Mouse (Mus musculus): ENCODE data around the gene Parp16. TPM values are rescaled to one million over a fixed set of nuclear protein-coding genes. Genes with fewer than 3 reads are reported as not detected.

The Parp16 gene
- polyA plus RNA-seq, 1 experiment from 2014 or later, result 8.6 TPM

DNA sequence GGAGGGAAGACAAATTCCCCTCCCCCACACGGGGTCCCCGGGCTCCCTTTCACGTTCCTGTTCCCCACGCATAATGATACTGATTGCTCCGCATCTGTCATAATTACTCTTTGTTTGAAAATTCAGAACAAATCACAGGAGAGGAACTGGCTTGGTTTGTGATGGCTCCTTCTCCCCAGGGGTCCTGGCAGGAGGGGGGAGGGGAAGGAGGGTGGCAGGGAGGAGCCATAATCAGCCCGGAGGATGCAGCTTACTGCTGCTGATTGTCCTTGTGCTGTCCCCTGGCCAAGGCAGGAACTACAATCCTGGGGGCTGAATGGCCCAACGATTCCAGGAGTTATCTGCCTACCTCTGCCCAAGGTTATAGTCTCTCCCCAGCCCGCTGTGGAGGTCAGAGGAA, 38.5 kb upstream of the Parp16 start:
- DNase-seq (ENCODE audit: low spot score) (no peak), ATAC-seq (replicated peaks; ENCODE audit: low FRiP score, low read depth) (no peak)
- H3K4me3 ChIP-seq (replicated peaks; ENCODE audit: low read depth, low read length), result no peak overlapping the region
- 0 out of 2 replicates have a peak overlapping the region, but pooled peaks have one; percentile 21 for H3K4me2 ChIP-seq (ENCODE audit: low read length)
- no peak overlapping the region for H3K27ac ChIP-seq
- H3K9me3 ChIP-seq (replicated peaks; ENCODE audit: low read length), result no peaks in the 10 kb centered on the region
- H3K27me3 ChIP-seq (ENCODE audit: insufficient read depth, low read length), result no peaks in the 10 kb centered on the region
- peaks cover 36% of the 10 kb centered on the region for H3K4me1 ChIP-seq (replicated peaks; ENCODE audit: insufficient read depth, low read length)
- no peak for TF ChIP-seq CTCF (IDR thresholded peaks at IDR 0.05; ENCODE audit: low read depth)
- 6% methylated on average over 8 of the region's 8 CpGs for WGBS
- no peak overlapping the region for H3K9ac ChIP-seq (ENCODE audit: low read depth, low read length)
- H3K36me3 ChIP-seq (ENCODE audit: insufficient read depth, low read length), result no peaks in the 10 kb centered on the region

- 60% methylated on average over 6 of the region's 6 CpGs for WGBS
- no peak for ATAC-seq (replicated peaks; ENCODE audit: low FRiP score, low read depth)
Observed at GRCm38 (mm10) chr9:65157631-65158030, 37.5 kb upstream of the Parp16 start.

DNA sequence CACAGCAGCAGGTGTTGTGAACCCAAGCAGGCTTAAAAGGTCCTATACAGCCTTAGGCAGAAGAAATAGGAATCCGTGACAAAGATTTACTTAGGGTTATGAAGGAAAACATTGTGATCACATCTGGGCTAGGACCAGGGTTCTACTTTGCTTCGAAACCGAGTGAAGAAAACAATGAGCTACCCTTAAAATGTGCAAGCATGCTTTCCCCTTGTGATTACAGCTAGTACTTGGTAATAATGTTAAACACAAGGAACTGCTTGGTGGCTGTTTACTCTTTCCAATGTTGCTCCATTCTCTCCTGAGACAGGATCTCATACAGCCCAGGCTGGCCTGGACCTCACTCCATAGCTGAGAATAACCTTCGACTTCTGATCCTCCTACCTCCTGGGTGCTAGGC, 34.0 kb upstream of the Parp16 start:
- no peak for TF ChIP-seq CTCF (IDR thresholded peaks at IDR 0.05; ENCODE audit: low read depth)
- Histone ChIP-seq H3K4me3 (replicated peaks; ENCODE audit: low read depth, low read length) (no peak overlapping the region), H3K27ac (no peak overlapping the region), H3K4me2 (ENCODE audit: low read length) (no peak overlapping the region), H3K9me3 (replicated peaks; ENCODE audit: low read length) (no peaks in the 10 kb centered on the region), H3K9ac (ENCODE audit: low read depth, low read length) (no peak overlapping the region), H3K27me3 (ENCODE audit: insufficient read depth, low read length) (peaks cover 10% of the 10 kb centered on the region), H3K36me3 (ENCODE audit: insufficient read depth, low read length) (no peaks in the 10 kb centered on the region), H3K4me1 (replicated peaks; ENCODE audit: insufficient read depth, low read length) (peaks cover 25% of the 10 kb centered on the region; the same call in 1 of the 2 replicates)
- DNase-seq (ENCODE audit: low spot score), result no peak
- no peak for ATAC-seq (replicated peaks; ENCODE audit: low FRiP score, low read depth)
- 81% methylated on average over 4 of the region's 4 CpGs for WGBS

More at GRCm38 (mm10) chr9:65157631-65158030, 37.5 kb upstream of the Parp16 start:
- TF ChIP-seq CTCF (IDR thresholded peaks at IDR 0.05; ENCODE audit: low read depth), result no peak
- no peak overlapping the region for H3K9ac ChIP-seq (ENCODE audit: low read depth, low read length)
- H3K4me2 ChIP-seq (ENCODE audit: low read length), result no peak overlapping the region
- H3K4me3 ChIP-seq (replicated peaks; ENCODE audit: low read depth, low read length), result no peak overlapping the region
- H3K27ac ChIP-seq, result no peak overlapping the region
- H3K9me3 ChIP-seq (replicated peaks; ENCODE audit: low read length), result no peaks in the 10 kb centered on the region
- no peak for DNase-seq (ENCODE audit: low spot score)
- no peaks in the 10 kb centered on the region for H3K36me3 ChIP-seq (ENCODE audit: insufficient read depth, low read length)
- H3K4me1 ChIP-seq (replicated peaks; ENCODE audit: insufficient read depth, low read length), result peaks cover 39% of the 10 kb centered on the region
- peaks cover 5% of the 10 kb centered on the region; the same call in 1 of the 2 replicates for H3K27me3 ChIP-seq (ENCODE audit: insufficient read depth, low read length)

- Histone ChIP-seq H3K9me3 (replicated peaks; ENCODE audit: low read length) (no peaks in the 10 kb centered on the region), H3K9ac (ENCODE audit: low read depth, low read length) (no peak overlapping the region), H3K36me3 (ENCODE audit: insufficient read depth, low read length) (no peaks in the 10 kb centered on the region), H3K4me2 (ENCODE audit: low read length) (no peak overlapping the region), H3K27ac (no peak overlapping the region), H3K4me1 (replicated peaks; ENCODE audit: insufficient read depth, low read length) (peaks cover 18% of the 10 kb centered on the region; the same call in 1 of the 2 replicates), H3K4me3 (replicated peaks; ENCODE audit: low read depth, low read length) (no peak overlapping the region), H3K27me3 (ENCODE audit: insufficient read depth, low read length) (peaks cover 10% of the 10 kb centered on the region)
- WGBS, result 61% methylated on average over 8 of the region's 8 CpGs
- ATAC-seq (replicated peaks; ENCODE audit: low FRiP score, low read depth) (no peak), DNase-seq (ENCODE audit: low spot score) (no peak)
- no peak for TF ChIP-seq CTCF (IDR thresholded peaks at IDR 0.05; ENCODE audit: low read depth)
Observed at GRCm38 (mm10) chr9:65161881-65162280, 33.3 kb upstream of the Parp16 start.

- DNase-seq (ENCODE audit: low spot score) (no peak), ATAC-seq (replicated peaks; ENCODE audit: low FRiP score, low read depth) (peak; percentile 36; the same call in 1 of the 2 replicates)
- Histone ChIP-seq H3K4me3 (replicated peaks; ENCODE audit: low read depth, low read length) (peak overlapping the region; percentile 39), H3K4me2 (ENCODE audit: low read length) (peak overlapping the region; percentile 77), H3K4me1 (replicated peaks; ENCODE audit: insufficient read depth, low read length) (peaks cover 13% of the 10 kb centered on the region; the same call in 1 of the 2 replicates), H3K9me3 (replicated peaks; ENCODE audit: low read length) (no peaks in the 10 kb centered on the region), H3K27ac (no peak overlapping the region), H3K9ac (ENCODE audit: low read depth, low read length) (0 out of 2 replicates have a peak overlapping the region, but pooled peaks have one; percentile 37), H3K36me3 (ENCODE audit: insufficient read depth, low read length) (no peaks in the 10 kb centered on the region), H3K27me3 (ENCODE audit: insufficient read depth, low read length) (peaks cover 10% of the 10 kb centered on the region)
- no peak for TF ChIP-seq CTCF (IDR thresholded peaks at IDR 0.05; ENCODE audit: low read depth)
- 2% methylated on average over 59 of the region's 69 CpGs for WGBS
Observed at GRCm38 (mm10) chr9:65162711-65163639, 32.2 kb upstream of the Parp16 start.

DNA sequence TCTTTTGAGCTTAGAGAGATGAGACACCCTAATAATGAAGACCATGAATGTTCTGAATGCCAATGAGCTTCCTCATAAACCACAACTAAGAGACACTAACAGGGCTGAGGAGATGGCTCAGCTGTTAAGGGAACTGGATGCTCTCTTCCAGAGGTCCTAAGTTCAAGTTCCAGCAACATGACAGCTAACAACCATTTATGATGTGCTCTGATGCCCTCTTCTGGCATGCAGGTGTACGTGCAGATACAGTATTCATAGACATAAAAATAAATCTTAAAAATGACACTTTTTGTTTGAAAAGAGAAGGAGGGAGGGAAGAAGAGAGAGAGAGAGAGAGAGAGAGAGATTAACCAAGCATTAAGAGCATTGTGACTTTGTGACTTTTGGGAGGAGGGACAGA, 30.3 kb upstream of the Parp16 start:
- H3K36me3 ChIP-seq (ENCODE audit: insufficient read depth, low read length), result no peaks in the 10 kb centered on the region
- 21% methylated on average over 1 of the region's 1 CpGs for WGBS
- no peak overlapping the region for H3K9ac ChIP-seq (ENCODE audit: low read depth, low read length)
- no peak for ATAC-seq (replicated peaks; ENCODE audit: low FRiP score, low read depth)
- peaks cover 17% of the 10 kb centered on the region; the same call in 1 of the 2 replicates for H3K4me1 ChIP-seq (replicated peaks; ENCODE audit: insufficient read depth, low read length)
- H3K27ac ChIP-seq, result no peak overlapping the region
- H3K27me3 ChIP-seq (ENCODE audit: insufficient read depth, low read length), result peaks cover 10% of the 10 kb centered on the region
- peak; percentile 75 for DNase-seq (ENCODE audit: low spot score)
- H3K4me3 ChIP-seq (replicated peaks; ENCODE audit: low read depth, low read length), result no peak overlapping the region
- peak; percentile 80 for TF ChIP-seq CTCF (IDR thresholded peaks at IDR 0.05; ENCODE audit: low read depth)
- H3K9me3 ChIP-seq (replicated peaks; ENCODE audit: low read length), result no peaks in the 10 kb centered on the region
- no peak overlapping the region for H3K4me2 ChIP-seq (ENCODE audit: low read length)
